17 mouse cellular contexts compared by ENCODE assay signal in genomic region chr7:91420215-91420614, GRCm38 (mm10).
"Had no signal": no experiment of that assay in that cellular context is flagged by ENCODE, and none has a peak within 500 bp of the region (broad histone marks: within the 10 kb centered on the region; RNA-seq: fewer than 3 reads in every experiment).

No protein-coding gene starts in this region.

- H3K4me1 ChIP-seq: neural tube, embryonic 12.5 days; neural tube, embryonic 13.5 days; neural tube, embryonic 15.5 days; stomach, embryonic 15.5 days had no signal

- H3K27me3 ChIP-seq: neural tube, embryonic 12.5 days; neural tube, embryonic 13.5 days; neural tube, embryonic 15.5 days; stomach, embryonic 15.5 days had no signal

- DNase-seq: retina, postnatal 1 day; right cerebral cortex, adult 18-20 months; right cerebral cortex, postnatal 14 days; right cerebral cortex, postnatal 25 days; right cerebral cortex, postnatal 4 days; spleen, adult 18-20 months; thymus, adult 18-20 months; thymus, adult 2 months; thymus, postnatal 14 days; thymus, postnatal 25 days; thymus, postnatal 36 days; thymus, postnatal 4 days had no signal

- H3K4me3 ChIP-seq: neural tube, embryonic 12.5 days; neural tube, embryonic 13.5 days; neural tube, embryonic 15.5 days; stomach, embryonic 15.5 days had no signal

- H3K36me3 ChIP-seq: neural tube, embryonic 12.5 days; neural tube, embryonic 13.5 days; neural tube, embryonic 15.5 days; stomach, embryonic 15.5 days had no signal

- H3K9me3 ChIP-seq: neural tube, embryonic 12.5 days; neural tube, embryonic 13.5 days; neural tube, embryonic 15.5 days; stomach, embryonic 15.5 days had no signal

- H3K27ac ChIP-seq: neural tube, embryonic 12.5 days; neural tube, embryonic 13.5 days; neural tube, embryonic 15.5 days; stomach, embryonic 15.5 days; stomach, postnatal 0 days had no signal
